Mouse (Mus musculus) liver, adult 2 months (tissue): ENCODE measurements around the gene Tor4a.

ENCODE experiments used
- CTCF ChIP-seq: fragments of 200-500 bp; IDR thresholded peaks from 2 replicates; pipeline ENCODE4 v1.5.1; 2011; ENCODE audit warnings: low read depth, low read length, control low read depth
- POLR2A ChIP-seq: fragments of 200-500 bp; IDR thresholded peaks from 2 replicates; pipeline ENCODE4 v1.6.1; 2011; ENCODE audit warnings: low read length, control low read depth; ENCODE audit not compliant: insufficient read depth; ENCODE audit errors: extremely low read depth

GRCm38 (mm10) chr2:25233421-25233820 is 36.7 kb upstream of the Tor4a start:
- no peak for TF ChIP-seq CTCF
- no peak for TF ChIP-seq POLR2A
